Mouse (Mus musculus): ENCODE measurements around the gene Haus4.

Gene Haus4

GRCm38 (mm10) chr14:54494234-54494633 lies 60.2 kb downstream of the Haus4 start:
- peak; percentile 73 for DNase-seq (ENCODE audit: low spot score)

GRCm38 (mm10) chr14:54493236-54493635 lies 61.2 kb downstream of the Haus4 start:
- DNase-seq (ENCODE audit: low spot score), result no peak

GRCm38 (mm10) chr14:54492345-54493131 lies 61.9 kb downstream of the Haus4 start:
- no peak for DNase-seq (ENCODE audit: low spot score)

Data from testis, postnatal 10 days (tissue).